Mouse (Mus musculus) thymus, adult 2 months (tissue): ENCODE results near the gene Alkbh5.
A peak's percentile ranks its signal among the peaks of the same experiment; 100 is the strongest.

Source experiments
- CTCF ChIP-seq: fragments of 200-500 bp; IDR thresholded peaks from 2 replicates; pipeline ENCODE4 v1.5.1; 2012; ENCODE audit warnings: mild to moderate bottlenecking, control low read depth, low read length, moderate library complexity, borderline replicate concordance; ENCODE audit not compliant: control insufficient read depth, poor library complexity, insufficient read depth; ENCODE audit errors: extremely low read depth
- POLR2A ChIP-seq: fragments of 200-500 bp; IDR thresholded peaks from 2 replicates; pipeline ENCODE4 v1.6.1; 2012; ENCODE audit warnings: mild to moderate bottlenecking, low read length, control low read depth, moderate library complexity; ENCODE audit not compliant: control insufficient read depth, poor library complexity, insufficient read depth; ENCODE audit errors: extremely low read depth

- TF ChIP-seq POLR2A = peak; percentile 95
- TF ChIP-seq CTCF = no peak
Measured at GRCm38 (mm10) chr11:60537468-60538347, 1.5 kb downstream of the Alkbh5 start.
